ENCODE assay signal across 35 mouse cellular contexts in the genomic region with DNA sequence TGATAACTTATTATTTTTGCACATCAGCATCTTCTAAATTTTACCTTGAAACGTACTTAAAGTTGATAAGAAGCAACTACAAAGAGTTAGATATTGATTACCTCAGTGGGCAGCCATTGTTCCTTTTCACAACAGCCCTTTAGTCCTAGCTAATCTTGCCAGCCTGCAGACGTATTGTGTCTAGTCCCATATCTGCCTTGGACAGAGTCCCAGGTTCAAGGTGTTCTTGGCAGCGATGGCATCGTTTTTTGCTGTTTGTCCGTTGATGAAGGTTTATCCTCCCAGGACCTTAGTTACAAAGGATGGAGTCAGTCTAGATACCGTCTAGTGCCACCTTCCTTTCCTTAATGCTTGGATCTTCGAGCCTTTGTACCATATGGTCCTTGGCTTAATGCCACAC.
"Had no signal": no experiment of that assay in that cellular context is flagged by ENCODE, and none has a peak within 500 bp of the region (broad histone marks: within the 10 kb centered on the region; RNA-seq: fewer than 3 reads in every experiment).

No protein-coding gene starts in this region.

- H3K4me1 ChIP-seq: heart, embryonic 12.5 days; heart, embryonic 15.5 days; hindbrain, embryonic 12.5 days; hindbrain, embryonic 13.5 days; hindbrain, embryonic 15.5 days; intestine, embryonic 15.5 days; kidney, embryonic 15.5 days had no signal

- ATAC-seq: hindbrain, embryonic 16.5 days; hindbrain, postnatal 0 days; inflammation-experienced regulatory T-cells, adult 6 months; intestine, embryonic 15.5 days; intestine, embryonic 16.5 days; intestine, postnatal 0 days had no signal

- H3K27me3 ChIP-seq: heart, embryonic 13.5 days; heart, embryonic 15.5 days; hindbrain, embryonic 12.5 days; hindbrain, embryonic 13.5 days; hindbrain, embryonic 15.5 days; intestine, embryonic 15.5 days; kidney, embryonic 15.5 days had no signal

- H3K4me3 ChIP-seq: heart, embryonic 10.5 days; heart, embryonic 12.5 days; heart, embryonic 13.5 days; heart, embryonic 15.5 days; hindbrain, embryonic 10.5 days; hindbrain, embryonic 12.5 days; hindbrain, embryonic 13.5 days; hindbrain, embryonic 15.5 days; intestine, embryonic 15.5 days; kidney, embryonic 15.5 days; layer of hippocampus, adult 2 months had no signal

- H3K36me3 ChIP-seq: heart, embryonic 10.5 days; heart, embryonic 12.5 days; heart, embryonic 13.5 days; heart, embryonic 15.5 days; hindbrain, embryonic 12.5 days; hindbrain, embryonic 13.5 days; hindbrain, embryonic 15.5 days; intestine, embryonic 15.5 days; kidney, embryonic 15.5 days had no signal

- H3K4me2 ChIP-seq: heart, embryonic 11.5 days; heart, embryonic 12.5 days; heart, embryonic 13.5 days; heart, embryonic 15.5 days; hindbrain, embryonic 12.5 days; hindbrain, embryonic 13.5 days; hindbrain, embryonic 14.5 days; hindbrain, embryonic 15.5 days; intestine, embryonic 15.5 days; kidney, embryonic 15.5 days had no signal

- DNase-seq: heart, postnatal 10 days; heart, postnatal 14 days; heart, postnatal 36 days; heart, postnatal 4 days; kidney, adult 11 months; kidney, adult 18-20 months; kidney, adult 2 months; kidney, adult 8-10 months; kidney, adult 9 months; kidney, postnatal 10 days; kidney, postnatal 14 days; kidney, postnatal 25 days; kidney, postnatal 36 days; kidney, postnatal 4 days; layer of hippocampus, adult 9-11 months; layer of hippocampus, postnatal 36 days had no signal

- H3K9ac ChIP-seq: heart, embryonic 12.5 days; heart, embryonic 13.5 days; heart, embryonic 15.5 days; hindbrain, embryonic 12.5 days; hindbrain, embryonic 13.5 days; hindbrain, embryonic 14.5 days; hindbrain, embryonic 15.5 days; intestine, embryonic 15.5 days; kidney, embryonic 15.5 days had no signal

- H3K27ac ChIP-seq: heart, embryonic 10.5 days; heart, embryonic 13.5 days; heart, embryonic 15.5 days; hindbrain, embryonic 10.5 days; hindbrain, embryonic 12.5 days; hindbrain, embryonic 13.5 days; hindbrain, embryonic 14.5 days; hindbrain, embryonic 15.5 days; hindbrain, postnatal 0 days; intestine, embryonic 15.5 days; kidney, embryonic 15.5 days; kidney, postnatal 0 days; layer of hippocampus, adult 2 months had no signal

- H3K9me3 ChIP-seq: heart, embryonic 10.5 days; heart, embryonic 12.5 days; heart, embryonic 13.5 days; heart, embryonic 15.5 days; hindbrain, embryonic 10.5 days; hindbrain, embryonic 12.5 days; hindbrain, embryonic 13.5 days; hindbrain, embryonic 15.5 days; intestine, embryonic 15.5 days; kidney, embryonic 15.5 days had no signal
